Mouse (Mus musculus) MEL (cell line): ENCODE results near the gene Ralgds. TPM values are rescaled to one million over a fixed set of nuclear protein-coding genes. Genes with fewer than 3 reads are reported as not detected.

Experiments used
- DNase-seq: peaks from one replicate; pipeline ENCODE4 v3.0.0; 2011; ENCODE audit warnings: low read depth, low spot score
- H3K27ac ChIP-seq: 2 replicates; pipeline ENCODE4 v1.5.1; 2012; ENCODE audit warnings: low read depth, mild to moderate bottlenecking, control low read depth, low read length, moderate library complexity; ENCODE audit not compliant: control insufficient read depth
- H3K27me3 ChIP-seq, 2 experiments: fragments of 150-350 bp in 1 of 2; sonication (generic) in 1 of 2; 2 replicates each; pipeline ENCODE4 v1.6.1; 2012; ENCODE audit warnings: low read length in 2 of 2, mild to moderate bottlenecking in 2 of 2, improper control_type of control experiment in 1 of 2, moderate library complexity in 1 of 2; ENCODE audit not compliant: insufficient read depth in 2 of 2, control insufficient read depth in 1 of 2
- H3K36me3 ChIP-seq, 2 experiments: 2 replicates each; pipeline ENCODE4 v1.6.1; 2012 to 2014; ENCODE audit warnings: low read length in 2 of 2, improper control_type of control experiment in 1 of 2, inconsistent platforms in 1 of 2, mild to moderate bottlenecking in 1 of 2; ENCODE audit not compliant: insufficient read depth in 2 of 2, control insufficient read depth in 1 of 2
- H3K4me1 ChIP-seq, 2 experiments: fragments of 150-350 bp in 1 of 2; sonication (generic) in 1 of 2; 2 replicates each; pipeline ENCODE4 v1.6.1; 2012; ENCODE audit warnings: low read length in 2 of 2, improper control_type of control experiment in 1 of 2, mild to moderate bottlenecking in 1 of 2; ENCODE audit not compliant: insufficient read depth in 2 of 2, control insufficient read depth in 1 of 2
- H3K4me3 ChIP-seq, 2 experiments: fragments of 150-350 bp in 1 of 2; sonication (generic) in 1 of 2; 2 replicates each; pipeline ENCODE4 v1.5.1; 2012; ENCODE audit warnings: low read depth in 2 of 2, low read length in 2 of 2, mild to moderate bottlenecking in 2 of 2, moderate library complexity in 2 of 2, control low read depth in 1 of 2, improper control_type of control experiment in 1 of 2; ENCODE audit not compliant: control insufficient read depth in 1 of 2, insufficient read depth in 1 of 2
- H3K79me2 ChIP-seq: 2 replicates; pipeline ENCODE4 v1.6.1; 2012; ENCODE audit warnings: mild to moderate bottlenecking, low read length, moderate library complexity; ENCODE audit not compliant: control insufficient read depth, poor library complexity, insufficient read depth
- H3K9ac ChIP-seq: 2 replicates; pipeline ENCODE4 v1.6.1; 2012; ENCODE audit warnings: low read depth, mild to moderate bottlenecking, control low read depth, low read length, moderate library complexity; ENCODE audit not compliant: control insufficient read depth, poor library complexity, severe bottlenecking
- H3K9me3 ChIP-seq: fragments of 150-350 bp; sonication (generic); replicated peaks from 2 replicates; pipeline ENCODE4 v1.6.1; 2012; ENCODE audit warnings: mild to moderate bottlenecking, low read length, improper control_type of control experiment, moderate library complexity; ENCODE audit not compliant: insufficient read depth
- CHD2 ChIP-seq: IDR thresholded peaks from 2 replicates; pipeline ENCODE4 v1.6.1; 2011; ENCODE audit warnings: low read length, improper control_type of control experiment
- CTCF ChIP-seq, 3 experiments: IDR thresholded peaks in 2 of 3; conservative IDR thresholded peaks in 1 of 3; 2 replicates each; pipeline ENCODE4 v1.5.1; 2011 to 2012; ENCODE audit warnings: low read length in 3 of 3, low read depth in 2 of 3, mild to moderate bottlenecking in 2 of 3, improper control_type of control experiment in 1 of 3, inconsistent platforms in 1 of 3, mixed read lengths in 1 of 3, moderate library complexity in 1 of 3; ENCODE audit not compliant: control insufficient read depth in 1 of 3, insufficient read depth in 1 of 3, poor library complexity in 1 of 3, severe bottlenecking in 1 of 3
- E2F4 ChIP-seq: IDR thresholded peaks from 2 replicates; pipeline ENCODE4 v1.6.1; 2011; ENCODE audit warnings: low read depth, low read length, improper control_type of control experiment, borderline replicate concordance
- ELF1 ChIP-seq: IDR thresholded peaks from 2 replicates; pipeline ENCODE4 v1.6.1; 2014; ENCODE audit warnings: low read depth, mild to moderate bottlenecking, inconsistent platforms, low read length, improper control_type of control experiment, moderate library complexity
- EP300 ChIP-seq, 2 experiments: IDR thresholded peaks; 2 replicates each; pipeline ENCODE4 v1.6.1; 2011; ENCODE audit warnings: improper control_type of control experiment in 2 of 2, low read length in 2 of 2, low read depth in 1 of 2, mild to moderate bottlenecking in 1 of 2
- ETS1 ChIP-seq: IDR thresholded peaks from 2 replicates; pipeline ENCODE4 v1.6.1; 2012; ENCODE audit warnings: low read depth, mild to moderate bottlenecking, inconsistent platforms, low read length, improper control_type of control experiment, moderate library complexity
- MAFK ChIP-seq: IDR thresholded peaks from 2 replicates; pipeline ENCODE4 v1.6.1; 2011; ENCODE audit warnings: low read depth, mild to moderate bottlenecking, low read length, improper control_type of control experiment, borderline replicate concordance
- MAZ ChIP-seq: IDR thresholded peaks from 2 replicates; pipeline ENCODE4 v1.6.1; 2012; ENCODE audit warnings: low read depth, mild to moderate bottlenecking, inconsistent platforms, low read length, improper control_type of control experiment
- MEF2A ChIP-seq: IDR thresholded peaks from 2 replicates; pipeline ENCODE4 v1.6.1; 2014; ENCODE audit warnings: low read depth, mild to moderate bottlenecking, inconsistent platforms, low read length, improper control_type of control experiment; ENCODE audit not compliant: poor library complexity, insufficient replicate concordance, severe bottlenecking; ENCODE audit errors: extremely low read depth
- MXI1 ChIP-seq: IDR thresholded peaks from 2 replicates; pipeline ENCODE4 v1.6.1; 2011; ENCODE audit warnings: mild to moderate bottlenecking, low read depth, low read length, improper control_type of control experiment
- MYC ChIP-seq: IDR thresholded peaks from 2 replicates; pipeline ENCODE4 v1.6.1; 2011; ENCODE audit warnings: low read depth, mild to moderate bottlenecking, low read length, improper control_type of control experiment, moderate library complexity
- NELFE ChIP-seq: IDR thresholded peaks from 2 replicates; pipeline ENCODE4 v1.6.1; 2011; ENCODE audit warnings: low read depth, low read length, improper control_type of control experiment
- POLR2AphosphoS5 ChIP-seq: IDR thresholded peaks from 2 replicates; pipeline ENCODE4 v1.6.1; 2012; ENCODE audit warnings: low read depth, borderline replicate concordance, mild to moderate bottlenecking, inconsistent platforms, low read length, moderate library complexity, mixed read lengths
- RCOR1 ChIP-seq: IDR thresholded peaks from 2 replicates; pipeline ENCODE4 v1.6.1; 2012; ENCODE audit warnings: low read depth, mild to moderate bottlenecking, inconsistent platforms, low read length, improper control_type of control experiment
- SIN3A ChIP-seq: IDR thresholded peaks from 2 replicates; pipeline ENCODE4 v1.6.1; 2012; ENCODE audit warnings: low read length, improper control_type of control experiment, inconsistent platforms
- SMC3 ChIP-seq: IDR thresholded peaks from 2 replicates; pipeline ENCODE4 v1.6.1; 2011; ENCODE audit warnings: low read depth, low read length, improper control_type of control experiment
- TAL1 ChIP-seq: IDR thresholded peaks from 2 replicates; pipeline ENCODE4 v1.6.1; 2012; ENCODE audit warnings: mild to moderate bottlenecking, inconsistent platforms, low read length, moderate library complexity, mixed read lengths
- TBP ChIP-seq: IDR thresholded peaks from 2 replicates; pipeline ENCODE4 v1.8.0; 2011; ENCODE audit warnings: low read depth, low read length, improper control_type of control experiment
- TCF12 ChIP-seq: IDR thresholded peaks from 2 replicates; pipeline ENCODE4 v1.6.1; 2014; ENCODE audit warnings: low read depth, mild to moderate bottlenecking, inconsistent platforms, low read length, improper control_type of control experiment, moderate library complexity
- UBTF ChIP-seq: IDR thresholded peaks from 2 replicates; pipeline ENCODE4 v1.6.1; 2012; ENCODE audit warnings: low read depth, mild to moderate bottlenecking, inconsistent platforms, low read length, improper control_type of control experiment, moderate library complexity, borderline replicate concordance; ENCODE audit not compliant: insufficient read depth
- ZC3H11A ChIP-seq: IDR thresholded peaks from 2 replicates; pipeline ENCODE4 v1.6.1; 2012; ENCODE audit warnings: low read depth, mild to moderate bottlenecking, inconsistent platforms, low read length, improper control_type of control experiment
- ZNF384 ChIP-seq: IDR thresholded peaks from 2 replicates; pipeline ENCODE4 v1.6.1; 2012; ENCODE audit warnings: low read depth, mild to moderate bottlenecking, inconsistent platforms, low read length, improper control_type of control experiment
- polyA plus RNA-seq, 2 experiments: library from polyadenylated mRNA; stranded (reverse) in 1 of 2; unstranded in 1 of 2; fragments of >175 nt in 1 of 2; fragments of >200 nt in 1 of 2; gene quantifications; 2 replicates each; pipeline versions ENCODE4 v1.2.1 to v1.2.4; 2012; ENCODE audit warnings: low replicate concordance in 2 of 2, low read depth in 1 of 2; ENCODE audit not compliant: insufficient read length in 2 of 2, insufficient read depth in 1 of 2, missing spikeins in 1 of 2
- total RNA-seq: library from RNA; depleted of rRNA; stranded (reverse); fragments of 300-350 nt; gene quantifications from 2 replicates; pipeline ENCODE4 v1.2.3, GENCODE M21; 2012

Ralgds gene
- total and polyA plus RNA-seq, 3 experiments = 4.7 to 11.0 TPM; not detected in 1

- DNase-seq = no peak
- H3K79me2 ChIP-seq = no peaks in the 10 kb centered on the region
- H3K9me3 ChIP-seq = no peaks in the 10 kb centered on the region
- no peaks in the 10 kb centered on the region; a peak in 2 of 4 replicates for H3K27me3 ChIP-seq
- H3K36me3 ChIP-seq = no peaks in the 10 kb centered on the region
- H3K9ac ChIP-seq = no peak overlapping the region
- no peak overlapping the region for H3K27ac ChIP-seq
- TF ChIP-seq ZNF384 (no peak), E2F4 (no peak), ZC3H11A (no peak)
- no peak overlapping the region for H3K4me3 ChIP-seq
- no peaks in the 10 kb centered on the region for H3K4me1 ChIP-seq
Observed at GRCm38 (mm10) chr2:28483861-28484260, 29.1 kb upstream of the Ralgds start.

- peaks cover 0 to 5% of the 10 kb centered on the region in 2 experiments; a peak in 1 of 4 replicates for H3K36me3 ChIP-seq
- H3K4me1 ChIP-seq = peaks cover 5% of the 10 kb centered on the region in 2 experiments; a peak in 3 of 4 replicates
- no peaks in the 10 kb centered on the region for H3K9me3 ChIP-seq
- H3K4me3 ChIP-seq = no peak overlapping the region
- no peak overlapping the region for H3K9ac ChIP-seq
- H3K79me2 ChIP-seq = no peaks in the 10 kb centered on the region
- no peak for TF ChIP-seq MAZ
- TF ChIP-seq RCOR1 = no peak
- TF ChIP-seq MYC = no peak
- TF ChIP-seq MAFK = no peak
- no peak for TF ChIP-seq UBTF
- no peak for TF ChIP-seq CHD2
- TF ChIP-seq NELFE = no peak
- TF ChIP-seq MEF2A = no peak
- TF ChIP-seq ELF1 = no peak
- no peak for TF ChIP-seq POLR2AphosphoS5
- H3K27me3 ChIP-seq = no peaks in the 10 kb centered on the region
- DNase-seq = no peak
- no peak overlapping the region for H3K27ac ChIP-seq
Observed at GRCm38 (mm10) chr2:28494521-28494920, 18.4 kb upstream of the Ralgds start.

DNA sequence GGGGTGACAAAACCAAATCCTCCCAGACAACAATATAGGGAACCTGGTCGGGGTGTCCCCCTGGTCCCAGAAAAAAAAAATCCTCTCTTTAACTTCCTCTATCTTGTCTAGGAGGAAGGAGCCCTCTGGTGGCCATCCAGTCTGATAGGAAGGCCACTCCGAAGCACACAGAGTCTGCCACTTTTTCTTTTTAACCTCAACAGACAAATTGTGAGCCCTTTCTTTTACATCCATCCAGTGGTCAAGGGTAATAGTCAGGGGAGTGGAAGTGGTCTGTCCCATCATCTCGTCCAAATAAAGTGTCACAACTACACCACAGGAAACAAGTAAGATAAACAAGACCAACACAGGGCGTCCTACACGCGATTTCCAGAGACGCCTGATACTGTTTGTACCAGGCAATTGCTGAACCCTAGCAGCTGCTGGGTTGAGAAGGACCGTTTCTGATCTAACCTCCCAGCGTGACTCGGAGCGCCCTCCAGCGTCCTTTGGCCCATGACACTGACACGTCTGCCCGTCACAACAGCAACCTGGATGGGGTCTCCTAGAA is 17.6 kb upstream of the Ralgds start:
- TF ChIP-seq MYC (0 out of 2 replicates have a peak, but pooled peaks have one; percentile 11), CTCF (IDR thresholded peaks at IDR 0.05 in 2 of 3, conservative IDR thresholded peaks at IDR 0.05 in 1 of 3; ENCODE audit: control insufficient read depth in 1 of 3, insufficient read depth in 1 of 3, low read depth in 2 of 3, low read length in 3 of 3, poor library complexity in 1 of 3, severe bottlenecking in 1 of 3) (peak; percentile 28 to 75 (median 72)), SIN3A (peak; percentile 41; the same call in 1 of the 2 replicates), EP300 (IDR thresholded peaks at IDR 0.05; ENCODE audit: low read depth in 1 of 2, low read length in 2 of 2) (peak in 1 of 2 experiments; percentile 14; a peak in 1 of 4 replicates), SMC3 (peak; percentile 40), CHD2 (no peak), MXI1 (peak; percentile 66; the same call in 1 of the 2 replicates), TBP (0 out of 2 replicates have a peak, but pooled peaks have one; percentile 36), POLR2AphosphoS5 (no peak), ZNF384 (peak; percentile 95), TAL1 (no peak), ETS1 (0 out of 2 replicates have a peak, but pooled peaks have one; percentile 15), TCF12 (0 out of 2 replicates have a peak, but pooled peaks have one; percentile 16)
- TF ChIP-seq, all 39 proteins: peak for 10
- peaks cover 5% of the 10 kb centered on the region in 2 experiments; a peak in 3 of 4 replicates for H3K4me1 ChIP-seq
- peak; percentile 88 for DNase-seq
- no peaks in the 10 kb centered on the region for H3K79me2 ChIP-seq
- H3K27me3 ChIP-seq = no peaks in the 10 kb centered on the region
- peak overlapping the region; percentile 70 to 86 for H3K4me3 ChIP-seq
- H3K9ac ChIP-seq = peak overlapping the region; percentile 75
- peak overlapping the region; percentile 58 for H3K27ac ChIP-seq
- H3K36me3 ChIP-seq = peaks cover 0 to 5% of the 10 kb centered on the region in 2 experiments; a peak in 1 of 4 replicates
- no peaks in the 10 kb centered on the region for H3K9me3 ChIP-seq
